Mouse (Mus musculus) central nervous system, embryonic 14 days (tissue): Measurements from ENCODE around the gene Prpf18. TPM values are rescaled to one million over a fixed set of nuclear protein-coding genes. Genes with fewer than 3 reads are reported as not detected.

ENCODE experiments used
- polyA plus RNA-seq: library from polyadenylated mRNA; depleted of rRNA; stranded (reverse); fragments of >200 nt; gene quantifications from 2 replicates; pipeline ENCODE4 v1.2.3, GENCODE M21; 2012; rRNA removed

The Prpf18 gene
- 35.5 and 39.6 TPM in 2 replicates for polyA plus RNA-seq

DNA sequence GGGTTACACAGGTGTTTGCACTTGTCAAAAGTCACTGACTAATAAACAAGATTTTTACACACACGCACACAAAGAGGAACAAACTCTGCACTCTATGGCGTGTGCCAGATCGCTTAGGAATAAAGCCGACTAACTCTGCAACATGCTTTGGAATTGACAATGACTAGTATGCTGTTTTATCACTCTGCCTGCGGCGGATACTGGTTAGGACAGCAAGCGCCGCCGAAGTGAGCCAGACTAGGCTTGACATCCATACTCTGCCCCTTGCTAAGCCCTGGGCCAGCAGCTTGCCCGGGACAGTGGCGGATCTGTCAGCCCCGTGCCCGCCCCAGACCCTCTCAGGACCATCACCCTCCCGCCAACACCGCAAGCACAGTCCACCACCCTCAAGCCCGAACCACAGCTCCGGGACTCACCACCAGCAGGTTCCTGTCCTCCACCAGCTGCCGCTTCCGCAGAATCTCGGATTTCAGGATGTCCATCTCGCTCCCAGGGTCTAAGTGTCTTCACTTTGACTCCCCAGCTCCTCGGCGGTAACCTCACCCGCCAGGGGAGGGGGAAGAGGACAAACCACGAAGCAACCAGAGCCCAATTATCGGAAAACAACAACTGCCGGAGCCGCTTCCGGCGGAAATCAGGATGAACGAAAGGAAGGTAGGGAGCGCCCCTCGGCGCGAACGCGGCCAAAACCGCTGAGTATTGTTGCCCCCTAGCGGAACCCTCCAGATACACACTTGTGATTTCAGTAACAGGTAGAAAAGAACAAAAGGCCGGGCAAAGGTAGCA lies at the start of gene Prpf18:
Gene Prpf18 (minus strand): TSS at position 614 of the 786 bp plus-strand sequence.

Other genes starting within 250 kb of the Prpf18 start
- gene Bend7, start 65.7 kb upstream of the Prpf18 start, polyA plus RNA-seq: 4.9 and 5.1 TPM in 2 replicates
- gene Sephs1, start 229.5 kb upstream of the Prpf18 start, polyA plus RNA-seq: 65.4 and 76.5 TPM in 2 replicates